Mouse (Mus musculus) right cerebral cortex, adult 18-20 months (tissue): ENCODE measurements at regions not wholly inside any gene's neighbourhood (a gene's known extent, or its start where the extent isn't known, plus 50 kb on each side); places are given as distances from the start of the nearest gene placed in this dataset.
A peak's percentile ranks its signal among the peaks of the same experiment; 100 is the strongest.
"Not testable (repeated sequence)": the region's sequence is repeated elsewhere in the genome, so short reads cannot be mapped to it uniquely, and the experiment has no call there.

Experiments used
- DNase-seq: peaks from one replicate; pipeline ENCODE4 v3.0.0; 2022; ENCODE audit warnings: mixed read lengths

DNA sequence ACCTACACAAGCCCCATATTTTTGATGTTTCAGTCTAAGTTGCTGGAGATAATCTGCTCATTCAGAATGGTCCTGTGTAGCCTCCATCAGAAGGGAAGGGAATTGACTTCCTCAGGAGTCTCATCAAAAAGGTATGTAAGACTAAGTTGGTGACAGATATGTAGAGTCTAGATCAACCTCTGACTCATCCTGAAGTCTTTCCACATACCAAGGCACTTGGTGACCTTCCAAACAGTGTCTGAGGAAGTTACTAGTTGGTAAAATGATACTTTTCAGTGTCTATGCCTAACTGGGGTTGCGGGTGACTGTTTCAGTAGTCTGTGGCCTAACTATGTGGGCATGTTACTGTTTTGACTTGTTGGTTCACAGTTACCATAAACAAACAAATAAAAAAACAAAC lies 133.0 kb upstream of the Plcb4 start:
- no peak for DNase-seq

DNA sequence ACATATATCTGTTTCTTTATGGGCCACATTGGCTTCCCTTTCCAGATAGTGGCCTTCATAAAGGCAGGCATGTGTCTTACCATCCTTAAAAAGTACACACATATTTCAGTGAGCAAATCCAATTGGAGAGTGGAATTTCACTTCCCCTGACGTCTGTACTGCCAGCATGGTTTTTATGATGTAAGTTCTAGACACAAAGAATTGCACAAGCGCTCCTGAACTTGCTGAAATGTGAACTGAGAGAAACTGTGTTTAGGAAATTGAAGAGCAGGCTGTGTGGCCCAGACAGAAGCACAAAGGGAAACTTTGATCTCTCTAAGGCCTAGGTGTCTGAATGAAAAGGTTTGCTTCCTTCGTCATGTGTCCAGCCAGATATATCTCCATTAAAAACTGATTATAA lies 129.2 kb upstream of the Plcb4 start:
- DNase-seq, result no peak

DNA sequence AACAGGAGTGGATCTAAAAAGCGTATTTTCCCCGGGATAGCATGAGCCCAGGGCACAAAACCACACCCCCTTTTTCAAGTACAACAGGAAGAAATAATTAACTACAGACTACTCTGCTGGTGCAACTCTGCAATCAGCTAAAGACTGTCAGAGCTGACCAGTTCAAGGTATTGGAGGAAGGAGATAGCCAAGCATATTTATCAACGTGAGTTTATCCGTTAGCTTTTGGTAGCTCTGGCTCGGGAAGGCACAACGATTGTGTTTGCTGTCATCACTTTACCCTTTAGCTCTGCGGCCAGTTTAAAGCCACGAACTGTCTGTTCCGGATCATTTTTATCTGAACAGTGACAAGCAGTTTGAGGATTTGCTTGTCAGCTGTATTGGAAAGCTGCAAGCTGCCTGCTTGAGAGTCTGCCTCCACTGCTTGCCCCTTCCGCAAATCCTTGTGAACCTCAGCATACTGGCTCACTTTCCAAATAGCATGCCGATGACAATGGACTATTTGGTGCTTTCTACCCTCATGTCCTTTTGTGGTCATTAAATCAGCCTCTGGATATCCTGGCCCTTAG lies 122.4 kb upstream of the Plcb4 start:
- DNase-seq, result no peak

DNA sequence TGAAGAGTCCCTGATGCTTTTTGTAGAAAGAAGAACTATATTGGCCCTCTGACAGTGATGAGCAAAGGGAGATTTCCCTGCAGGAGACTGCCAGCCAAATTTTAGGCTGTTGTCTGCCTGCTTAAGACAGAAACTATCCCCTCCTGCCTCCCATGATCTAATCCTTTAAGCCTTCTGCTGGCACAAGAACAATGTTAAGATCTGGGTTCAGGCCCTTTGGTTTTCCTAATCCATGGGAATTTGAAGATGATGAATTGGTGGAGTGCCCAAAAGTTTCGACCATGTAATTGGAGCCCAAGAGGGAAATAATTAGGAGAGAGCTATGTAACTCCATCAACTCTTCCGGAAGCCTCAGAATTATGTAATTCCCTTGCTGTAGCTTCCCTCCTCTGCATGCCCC lies 120.8 kb upstream of the Plcb4 start:
- DNase-seq, result no peak

DNA sequence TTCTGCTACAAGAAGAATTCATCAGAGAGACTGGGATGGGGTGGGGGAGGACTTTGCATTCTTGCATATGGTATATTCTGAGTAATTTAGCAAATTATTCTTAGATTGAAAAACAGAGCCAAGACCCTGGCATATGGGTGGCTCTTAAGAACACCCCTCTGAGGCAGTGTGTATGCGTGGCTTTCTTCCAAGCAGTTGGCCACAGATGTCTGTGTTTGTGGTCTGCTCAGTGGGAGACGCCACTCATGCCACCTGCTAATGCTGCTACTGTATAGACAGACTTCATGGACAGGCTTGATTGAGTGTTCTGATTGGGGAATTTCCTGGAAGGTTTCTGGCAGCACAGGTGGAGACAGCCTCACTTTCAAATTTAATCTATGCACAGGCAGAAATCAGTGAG lies 117.8 kb upstream of the Plcb4 start:
- peak; percentile 24 for DNase-seq

DNA sequence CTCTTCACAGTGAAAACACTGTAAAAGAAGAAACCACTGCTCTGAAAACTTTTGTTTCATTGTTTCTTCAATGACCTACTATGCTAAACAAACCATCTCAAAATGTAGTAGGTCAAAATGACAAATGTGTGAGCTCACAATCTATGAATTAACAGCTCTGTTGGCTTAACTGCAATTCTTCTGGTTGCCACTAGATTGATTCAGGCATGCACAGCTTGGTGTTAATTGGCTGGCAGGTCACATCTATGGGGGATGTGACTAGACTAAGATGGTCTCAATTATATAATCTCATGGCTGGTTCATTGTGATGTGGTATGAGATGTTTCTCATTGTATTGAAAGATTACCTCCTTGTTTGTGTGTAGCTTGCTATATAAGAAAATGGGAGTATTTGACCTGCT lies 116.9 kb upstream of the Plcb4 start:
- no peak for DNase-seq

DNA sequence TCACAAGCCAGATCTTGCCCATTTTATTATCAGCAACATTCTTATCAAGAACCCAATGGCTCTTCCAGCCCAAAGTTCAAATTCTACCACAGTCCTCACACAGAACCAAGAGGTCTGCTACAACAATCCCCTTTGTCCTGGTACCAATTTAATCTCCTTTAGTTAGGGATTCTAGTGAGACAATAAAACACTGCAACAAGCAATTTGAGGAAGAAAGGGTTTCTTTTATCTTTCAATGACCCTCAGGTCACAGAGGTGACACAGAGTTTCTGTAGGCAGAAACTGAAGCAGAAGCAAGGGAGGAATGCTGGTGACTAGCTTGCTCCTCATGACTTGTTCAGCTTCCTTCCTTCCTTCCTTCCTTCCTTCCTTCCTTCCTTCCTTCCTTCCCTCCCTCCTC lies 113.9 kb upstream of the Plcb4 start:
- no peak for DNase-seq

DNA sequence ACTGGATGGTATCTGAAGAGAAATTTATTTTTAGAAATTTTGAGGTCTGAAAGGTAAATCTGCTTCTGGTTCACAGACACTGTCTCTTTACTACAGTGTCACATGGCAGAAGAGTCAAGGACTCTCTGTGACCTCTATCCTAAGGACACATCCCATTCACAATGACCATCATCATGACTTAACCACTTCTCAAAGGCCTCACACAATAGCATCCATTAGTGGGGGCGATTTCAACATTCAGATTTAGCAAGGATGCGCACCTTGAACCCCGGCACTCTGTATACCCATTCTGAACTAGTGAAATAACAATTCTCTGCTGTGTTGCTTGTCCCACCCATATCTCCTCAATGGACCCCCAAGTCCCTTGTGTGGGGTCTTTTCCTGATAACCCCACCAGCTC lies 110.8 kb upstream of the Plcb4 start:
- no peak for DNase-seq

DNA sequence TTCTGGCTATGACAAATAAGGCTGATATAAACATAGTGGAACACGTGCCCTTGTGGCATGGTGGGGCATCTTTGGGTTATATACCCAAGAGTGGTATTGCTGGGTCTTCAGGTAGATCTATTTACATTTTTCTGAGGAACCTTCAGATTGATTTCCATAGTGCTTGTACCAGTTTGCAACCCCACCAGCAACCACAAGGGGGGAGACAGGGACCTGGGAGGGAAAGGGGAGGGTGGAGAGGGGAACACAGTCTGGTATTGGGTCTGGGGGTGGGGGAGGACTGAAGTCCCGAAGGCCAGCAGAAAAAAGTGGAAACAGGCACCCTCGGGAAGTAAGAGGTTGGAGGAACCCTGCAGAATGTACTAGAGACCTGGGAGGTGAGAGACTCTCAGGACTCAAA lies 105.8 kb upstream of the Plcb4 start:
- no peak for DNase-seq

DNA sequence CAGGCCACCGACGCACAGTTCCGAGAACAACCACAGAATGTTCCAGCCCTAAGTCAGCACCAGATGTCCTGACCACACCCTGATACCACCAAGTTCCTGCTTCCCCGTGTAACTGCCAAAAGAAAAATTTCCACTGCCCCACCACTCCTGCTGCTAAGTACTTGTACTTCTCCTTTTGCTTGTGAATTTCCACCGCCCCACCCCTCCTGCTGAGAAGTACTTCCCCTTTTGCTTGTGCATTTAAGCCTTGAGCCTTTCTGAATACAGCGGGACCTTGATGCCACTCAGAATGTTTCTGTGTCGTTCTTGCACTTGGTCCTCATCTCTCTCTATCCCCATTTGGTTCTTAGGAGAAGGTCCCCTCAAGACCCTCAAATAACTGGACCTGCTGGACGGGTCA lies 100.8 kb upstream of the Plcb4 start:
- not testable (repeated sequence) for DNase-seq

DNA sequence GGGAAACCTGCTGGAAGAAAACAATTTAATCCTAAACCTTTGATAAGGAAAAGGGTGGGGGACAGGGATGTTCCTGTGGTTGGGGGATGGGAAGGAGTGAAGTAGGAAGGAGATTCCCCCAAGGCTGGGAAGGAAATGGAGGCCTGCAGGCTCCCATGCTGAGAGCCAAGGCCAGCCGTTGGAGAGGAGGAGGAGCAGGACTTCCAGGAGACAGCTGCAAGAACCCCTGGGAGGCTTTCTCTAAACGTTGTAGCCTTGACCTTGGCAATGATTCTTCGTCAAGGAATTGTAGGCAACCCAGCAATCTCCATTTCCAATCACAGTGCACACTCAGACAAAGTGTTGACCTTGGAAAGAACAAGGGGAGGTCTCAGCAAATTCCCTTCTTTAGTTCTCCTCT lies 99.5 kb upstream of the Plcb4 start:
- no peak for DNase-seq

DNA sequence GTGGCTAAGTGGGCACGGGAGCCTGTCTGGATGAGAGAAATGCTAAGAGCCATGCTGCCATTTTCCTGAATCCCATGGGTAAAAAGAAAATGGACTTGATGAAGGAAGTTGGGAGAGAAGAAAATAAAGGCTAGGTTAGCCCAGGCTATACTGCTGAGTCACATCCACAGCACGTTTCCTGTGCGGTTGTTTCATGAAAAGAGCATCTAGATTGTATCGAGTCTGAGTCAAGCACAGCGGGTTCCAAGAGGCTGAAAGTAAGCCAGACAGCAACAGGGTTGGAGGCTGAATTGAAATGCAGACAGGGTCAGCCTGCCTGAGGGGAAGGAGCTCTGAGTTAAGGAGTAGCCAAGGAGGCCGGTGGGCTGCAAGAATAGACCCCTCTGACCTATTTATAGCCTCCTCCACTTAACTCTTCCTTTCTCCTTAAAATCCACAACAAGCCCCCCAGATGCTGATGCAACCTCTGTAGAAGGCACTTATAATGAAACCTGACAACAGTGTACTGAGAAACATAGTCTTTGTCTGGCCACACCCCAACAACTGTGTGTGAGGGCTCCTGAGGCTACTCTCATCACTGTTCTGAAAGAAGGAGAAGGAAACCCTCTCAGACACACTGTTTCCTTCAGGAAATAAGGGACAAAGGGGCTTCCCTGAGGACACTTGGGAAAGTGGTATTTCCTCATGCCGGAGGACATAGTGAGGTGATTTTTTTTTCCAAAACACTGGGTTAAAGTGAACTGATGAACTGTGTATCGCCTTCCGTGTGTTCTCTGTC lies 98.7 kb upstream of the Plcb4 start:
- DNase-seq, result no peak

DNA sequence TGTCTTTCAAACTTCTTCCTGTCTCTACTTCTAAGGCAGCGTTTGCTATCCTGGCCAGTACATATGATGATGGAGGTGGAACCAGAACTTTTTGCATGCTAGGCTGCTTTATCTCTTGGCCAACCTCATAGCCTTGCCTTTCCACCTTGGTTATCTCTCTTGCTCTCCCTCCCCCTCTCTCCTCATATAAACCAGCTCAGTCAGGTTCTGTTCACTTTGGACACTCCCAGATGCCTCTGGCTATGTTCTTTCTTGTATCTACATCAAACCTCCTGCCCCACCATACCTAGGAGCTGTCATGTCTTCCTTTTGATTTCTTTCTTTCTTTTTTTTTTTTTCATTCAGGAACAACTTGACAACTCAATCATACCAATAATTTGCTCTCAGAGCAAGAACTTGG lies 98.0 kb upstream of the Plcb4 start:
- DNase-seq, result no peak

DNA sequence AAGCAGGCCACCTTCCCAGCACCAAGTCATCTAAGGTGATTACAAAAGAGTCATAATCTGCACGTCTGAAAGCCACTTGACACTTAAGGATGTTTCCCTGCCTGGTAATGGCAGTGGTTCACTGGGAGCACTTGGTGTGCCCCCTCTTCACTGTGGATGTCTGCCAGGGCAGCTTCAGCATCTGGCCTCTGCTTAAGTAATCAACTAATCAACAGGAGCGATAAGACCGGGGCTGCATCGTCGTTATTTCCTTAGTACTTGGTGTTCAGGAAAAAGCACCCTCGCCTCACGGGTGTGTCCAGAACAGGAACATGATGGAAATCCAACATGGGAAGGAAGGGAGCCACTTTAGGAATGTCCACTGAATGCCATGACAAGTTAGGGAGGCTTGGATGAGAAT lies 97.1 kb upstream of the Plcb4 start:
- no peak for DNase-seq

DNA sequence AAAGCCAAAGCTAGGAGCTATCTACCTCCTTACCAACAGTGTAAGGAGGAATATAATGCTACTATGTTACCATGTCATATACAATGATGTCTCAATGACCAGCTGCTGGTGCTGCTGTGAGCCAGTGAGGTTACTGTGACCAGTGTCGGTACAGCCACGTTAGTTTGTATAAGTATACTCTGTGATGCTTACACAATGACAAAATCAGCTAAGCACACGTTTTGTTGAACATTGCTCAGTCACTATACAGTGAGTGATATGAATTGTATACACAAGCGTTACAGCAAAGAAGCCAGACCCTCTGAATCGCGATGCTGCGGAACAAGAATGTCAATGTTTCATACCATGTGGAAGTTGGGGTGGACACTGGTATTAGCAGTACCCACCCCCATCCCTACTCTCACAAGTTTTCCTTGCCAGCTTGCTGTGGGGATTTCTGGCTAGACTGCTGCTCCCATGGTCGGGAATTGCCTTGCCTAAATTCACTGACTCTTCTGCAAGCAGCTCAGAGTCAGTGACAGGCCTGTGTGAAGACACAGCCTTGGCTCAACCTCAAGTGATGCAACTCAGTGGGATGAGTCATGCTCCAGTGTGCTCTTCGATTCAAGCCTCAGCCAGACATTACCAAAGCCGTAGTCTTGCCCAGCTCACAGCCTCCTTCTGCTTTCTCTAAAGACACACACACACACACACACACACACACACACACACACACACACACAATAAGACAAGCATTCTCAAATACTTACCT lies 96.5 kb upstream of the Plcb4 start:
- DNase-seq, result peak; percentile 68

DNA sequence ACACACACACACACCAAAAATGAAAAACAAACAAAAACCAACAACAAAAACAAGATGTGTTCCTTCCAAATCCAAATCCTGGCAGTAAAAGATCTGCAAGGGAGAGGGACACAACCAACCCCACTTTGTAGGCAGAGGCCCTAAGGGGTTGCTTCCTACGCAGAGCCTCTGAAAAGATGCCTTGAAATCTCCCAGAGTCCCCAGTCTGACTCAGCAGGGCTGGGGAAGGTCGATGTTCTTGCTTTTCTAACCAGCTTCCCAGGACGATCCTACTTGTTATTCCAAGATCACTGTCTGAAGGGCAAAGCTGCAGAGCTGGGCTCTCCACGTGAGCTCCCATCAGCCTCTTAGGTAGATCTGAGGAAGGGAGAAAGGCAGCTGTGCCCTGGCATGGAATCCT lies 94.6 kb upstream of the Plcb4 start:
- no peak for DNase-seq

DNA sequence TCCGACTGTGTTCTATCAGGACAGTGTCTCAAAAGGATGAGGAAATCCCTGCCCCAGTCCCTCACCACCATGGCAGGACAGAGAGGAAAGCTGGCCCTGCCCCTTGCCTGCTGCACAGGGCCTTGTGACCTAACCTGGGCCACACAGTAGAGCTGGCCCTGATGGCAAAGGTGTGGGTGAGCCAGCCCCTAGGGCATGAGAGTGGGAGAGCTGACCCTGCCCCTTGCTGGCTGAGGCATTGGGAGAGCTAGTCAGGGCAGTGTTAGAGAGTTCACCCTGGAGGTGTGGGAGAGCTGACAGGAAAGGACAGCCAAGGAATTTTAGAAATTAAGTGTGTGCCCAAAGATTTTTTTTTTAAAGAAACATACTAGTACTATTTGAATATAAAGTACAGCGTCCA lies 90.5 kb upstream of the Plcb4 start:
- DNase-seq, result no peak

DNA sequence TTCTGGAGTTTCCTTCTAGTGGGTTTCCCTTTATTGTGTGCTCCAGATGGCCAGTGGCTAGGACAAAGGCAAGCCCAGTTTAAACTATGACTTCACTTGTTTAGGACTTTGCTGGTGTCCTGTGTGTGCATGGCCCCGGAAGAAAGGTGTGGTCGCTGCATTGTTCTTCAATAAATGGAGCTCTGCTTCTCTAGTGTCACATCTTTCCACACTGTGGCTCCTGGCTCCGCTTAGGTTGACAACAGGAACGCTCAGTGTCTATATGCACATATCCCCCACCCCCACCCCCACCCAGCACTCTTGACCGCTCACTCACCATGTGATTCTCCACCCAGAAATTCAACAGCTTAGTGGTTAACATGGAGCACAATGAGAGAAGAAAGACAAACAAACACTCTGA lies 87.2 kb upstream of the Plcb4 start:
- no peak for DNase-seq

DNA sequence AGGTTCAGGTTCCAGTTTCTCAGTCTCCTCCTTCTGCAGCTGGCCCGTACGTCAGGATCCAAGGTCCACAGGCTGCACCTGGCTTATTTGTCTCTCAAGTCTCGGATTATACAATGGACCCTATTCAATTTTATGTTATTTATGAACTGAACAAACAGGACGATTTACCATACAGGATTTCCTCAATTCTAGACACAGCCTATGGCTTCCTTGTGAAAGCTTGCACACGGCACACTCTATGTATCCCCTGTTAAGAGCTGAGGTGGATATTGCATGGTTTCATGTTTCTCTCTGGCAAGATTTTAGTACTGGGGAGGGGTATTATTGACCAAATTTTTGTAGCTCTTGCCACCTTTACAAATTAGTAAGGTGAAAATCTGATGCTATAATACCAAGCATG lies 81.6 kb upstream of the Plcb4 start:
- no peak for DNase-seq

DNA sequence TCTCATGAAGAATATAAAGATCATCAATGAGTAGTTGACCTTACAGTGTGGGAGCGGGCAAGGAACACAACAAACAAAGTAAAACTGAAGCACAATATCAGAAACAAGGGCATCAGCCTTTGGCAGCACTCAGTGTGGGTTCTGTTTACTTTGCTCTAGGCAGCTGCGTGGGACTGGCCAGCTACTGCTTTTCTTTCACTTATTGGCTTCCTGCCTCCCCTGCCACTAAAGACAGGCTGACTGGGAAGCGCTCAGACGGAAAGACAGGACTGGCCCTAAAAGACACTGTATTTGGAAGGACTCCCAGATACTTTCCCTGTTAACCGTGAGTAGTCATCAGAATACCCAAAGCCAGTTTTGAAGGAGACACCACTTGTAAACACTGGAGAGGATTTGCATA lies 80.7 kb upstream of the Plcb4 start:
- no peak for DNase-seq

DNA sequence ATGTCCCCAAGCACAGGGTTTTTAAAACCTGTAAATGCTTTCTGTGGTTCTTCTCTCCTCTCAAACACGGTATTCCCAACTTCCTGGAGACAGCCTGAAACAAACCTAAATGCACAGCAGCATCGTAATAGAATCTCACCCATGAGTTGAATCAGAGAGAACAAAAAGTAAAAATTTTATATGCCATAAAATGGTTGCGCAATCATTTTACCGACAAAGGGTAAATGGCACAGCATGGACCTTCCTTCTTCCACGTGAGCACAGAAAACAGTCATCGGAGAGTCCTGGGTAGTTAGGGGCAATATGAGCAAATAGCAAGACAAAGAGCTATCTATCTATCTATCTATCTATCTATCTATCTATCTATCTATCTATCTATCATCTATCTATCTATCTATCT lies 79.3 kb upstream of the Plcb4 start:
- DNase-seq, result no peak

DNA sequence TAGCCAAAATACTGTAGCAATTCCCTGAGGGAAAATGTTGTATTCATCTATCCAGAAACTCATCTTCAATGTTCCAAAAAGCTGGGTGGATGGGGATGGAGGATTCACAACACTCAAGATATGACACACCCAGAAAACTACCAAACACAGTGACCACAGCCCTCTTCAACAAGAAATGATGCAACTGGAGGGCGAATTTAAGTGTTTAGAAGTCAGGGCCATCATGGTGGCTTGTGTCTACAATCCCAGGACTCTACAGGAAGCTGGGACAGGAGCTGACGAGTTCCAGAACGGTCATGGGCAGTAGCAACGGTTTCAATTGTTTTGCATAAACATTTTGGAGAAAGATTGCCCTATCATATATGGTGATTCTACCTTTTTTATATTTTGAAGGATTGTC lies 78.8 kb upstream of the Plcb4 start:
- no peak for DNase-seq

DNA sequence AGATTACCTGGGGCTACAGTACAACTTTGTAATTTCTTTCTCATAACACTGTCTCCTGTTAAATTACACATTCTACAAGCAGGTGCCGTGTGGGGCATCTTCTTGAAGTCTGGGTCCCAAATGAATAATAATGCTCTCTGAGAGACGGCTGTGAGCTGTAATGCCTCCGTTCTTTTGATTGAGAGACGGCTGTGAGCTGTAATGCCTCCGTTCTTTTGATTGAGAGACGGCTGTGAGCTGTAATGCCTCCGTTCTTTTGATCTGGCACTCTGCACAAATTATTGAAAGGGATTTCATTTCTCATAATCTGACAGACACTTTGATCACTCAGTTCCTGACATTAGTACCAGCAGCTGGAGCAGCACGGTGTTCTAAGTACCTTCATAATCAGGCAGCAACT lies 76.5 kb upstream of the Plcb4 start:
- no peak for DNase-seq

DNA sequence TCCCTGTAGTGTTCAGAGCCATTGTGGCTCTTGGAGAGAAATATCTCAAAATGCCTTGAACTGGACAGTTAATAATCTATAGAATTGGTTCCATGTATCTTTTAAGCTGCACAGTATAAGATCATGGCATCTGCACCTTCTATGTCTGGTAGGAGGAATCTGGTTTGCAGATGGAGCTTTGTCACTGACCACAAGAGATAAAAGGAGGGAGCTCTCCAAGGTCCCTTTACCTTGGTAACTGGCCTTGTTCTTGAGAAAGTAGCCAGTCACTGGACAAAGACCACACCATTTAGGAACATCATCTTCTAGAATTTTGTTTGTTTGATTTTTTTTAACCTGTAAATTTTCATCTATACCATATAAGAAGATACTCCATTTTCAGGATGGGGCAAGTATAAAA lies 52.5 kb upstream of the Plcb4 start:
- DNase-seq, result no peak
